Mouse (Mus musculus) megakaryocyte-erythroid progenitor cell, adult 5 weeks (primary cell): Measurements from ENCODE around the gene Gm21800. TPM values are rescaled to one million over a fixed set of nuclear protein-coding genes. Genes with fewer than 3 reads are reported as not detected.

ENCODE experiments used
- polyA plus RNA-seq: library from polyadenylated mRNA; stranded (reverse); fragments of >175 nt; gene quantifications from 2 replicates; pipeline ENCODE4 v1.2.3, GENCODE M21; 2012

The Gm21800 gene
- not detected in 2 replicates for polyA plus RNA-seq

GRCm38 (mm10) chrY:41406198-41406597 lies at the start of gene Gm21800:
Gm21800 (plus strand) TSS chrY:41406498.

